Mouse (Mus musculus) heart, adult 11 months (tissue): Measurements from ENCODE around the gene Anxa3.
A peak's percentile ranks its signal among the peaks of the same experiment; 100 is the strongest.

Experiments used
- DNase-seq: peaks from one replicate; pipeline ENCODE4 v3.0.0; 2022

The Anxa3 gene

GRCm38 (mm10) chr5:96792936-96793718, at the start of gene Anxa3:
TSS of gene Anxa3 (plus strand) at chr5:96793339.
- DNase-seq = peak; percentile 99

GRCm38 (mm10) chr5:96747195-96747984, 45.7 kb upstream of the Anxa3 start:
- DNase-seq = no peak

DNA sequence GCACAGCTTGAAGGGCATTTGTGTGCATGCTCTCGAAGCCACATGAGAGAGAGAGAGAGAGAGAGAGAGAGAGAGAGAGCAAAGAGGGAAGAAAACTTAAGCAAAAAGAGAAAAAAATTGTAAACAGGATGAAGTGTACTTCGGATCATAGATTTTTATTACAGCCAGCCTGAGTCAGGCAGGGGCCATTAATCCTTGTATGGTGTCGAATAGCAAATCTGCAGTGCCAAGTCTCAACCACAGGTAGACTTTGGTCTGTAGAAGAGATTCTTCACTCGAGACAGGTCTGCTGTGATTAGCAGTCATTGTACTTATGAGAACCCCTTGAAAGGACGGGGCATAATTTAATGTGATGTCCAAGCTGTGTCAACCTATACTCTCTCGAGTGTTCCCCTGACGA, 35.5 kb upstream of the Anxa3 start:
- DNase-seq = peak; percentile 3

- DNase-seq = peak; percentile 55
Observed at GRCm38 (mm10) chr5:96762021-96762420, 31.1 kb upstream of the Anxa3 start.

DNA sequence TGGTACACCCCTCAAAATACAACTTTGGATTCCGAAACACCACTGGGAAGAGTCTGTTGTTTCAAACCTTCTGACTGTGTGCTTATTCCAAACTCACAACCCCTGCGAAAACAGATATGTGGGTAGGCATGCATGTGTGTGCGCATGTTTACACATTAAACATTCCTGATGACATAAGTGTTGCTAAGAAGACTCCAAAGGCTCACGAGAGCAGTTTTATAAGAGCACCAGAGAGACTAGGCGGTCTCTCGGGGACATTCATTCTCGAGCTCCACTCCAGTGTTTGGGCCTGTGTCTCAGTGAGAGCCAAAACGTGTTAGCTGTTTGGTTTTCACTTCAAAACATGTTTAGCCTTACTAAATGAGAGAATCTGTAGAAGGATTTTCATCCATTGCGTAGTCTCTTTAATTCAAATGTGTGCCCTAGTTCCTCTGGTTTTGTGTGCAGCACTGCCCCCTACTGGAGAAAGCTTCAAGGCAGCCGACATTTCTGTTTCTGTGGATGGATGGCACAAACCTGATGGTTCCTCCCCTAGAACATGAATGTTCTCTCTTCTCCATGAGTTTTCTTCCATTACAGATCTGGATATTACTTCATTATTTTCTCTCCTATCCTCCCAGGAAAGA, 24.2 kb upstream of the Anxa3 start:
- DNase-seq = peak; percentile 66

- peak; percentile 92 for DNase-seq
Observed at GRCm38 (mm10) chr5:96783506-96784288, 9.4 kb upstream of the Anxa3 start.

DNA sequence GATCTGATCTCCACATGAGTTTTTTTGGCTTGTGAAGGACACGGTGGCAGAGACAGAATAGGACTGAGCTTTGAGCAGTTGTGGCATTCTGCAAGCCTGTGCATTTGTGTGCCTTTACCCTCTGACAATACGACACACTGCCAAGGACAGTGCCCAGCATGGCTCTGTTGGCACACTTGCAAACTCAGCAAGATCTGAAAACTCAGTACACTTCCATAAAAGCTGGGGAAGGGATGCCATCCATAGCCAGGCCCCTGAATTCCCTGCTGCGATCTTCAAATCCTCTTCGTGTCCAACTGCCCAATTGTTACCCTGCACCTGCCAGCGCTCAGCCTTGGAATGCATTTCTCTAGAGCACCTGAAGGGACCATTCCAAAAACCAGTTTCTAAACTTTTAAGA, 8.0 kb upstream of the Anxa3 start:
- DNase-seq = peak; percentile 33

DNA sequence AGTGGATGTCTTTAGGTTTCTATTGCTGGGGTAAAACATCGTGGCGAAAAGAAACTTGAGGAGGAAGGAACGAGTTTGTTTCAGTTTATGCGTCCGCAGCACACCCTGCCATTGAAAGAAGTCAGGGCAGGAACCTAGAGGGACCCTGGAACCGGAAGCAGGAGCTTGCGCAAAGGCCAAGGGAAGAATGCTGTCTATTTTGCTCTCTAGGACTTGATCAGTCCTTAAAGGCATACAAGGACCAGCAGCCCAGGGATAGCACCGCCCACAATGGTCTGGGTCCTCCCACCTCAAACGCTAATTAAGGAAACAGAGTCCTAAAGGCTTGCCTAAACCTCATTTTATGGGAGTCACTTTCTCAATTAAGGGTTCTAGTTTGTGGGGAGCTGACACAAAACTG, 717 bp upstream of the Anxa3 start:
- peak; percentile 97 for DNase-seq

DNA sequence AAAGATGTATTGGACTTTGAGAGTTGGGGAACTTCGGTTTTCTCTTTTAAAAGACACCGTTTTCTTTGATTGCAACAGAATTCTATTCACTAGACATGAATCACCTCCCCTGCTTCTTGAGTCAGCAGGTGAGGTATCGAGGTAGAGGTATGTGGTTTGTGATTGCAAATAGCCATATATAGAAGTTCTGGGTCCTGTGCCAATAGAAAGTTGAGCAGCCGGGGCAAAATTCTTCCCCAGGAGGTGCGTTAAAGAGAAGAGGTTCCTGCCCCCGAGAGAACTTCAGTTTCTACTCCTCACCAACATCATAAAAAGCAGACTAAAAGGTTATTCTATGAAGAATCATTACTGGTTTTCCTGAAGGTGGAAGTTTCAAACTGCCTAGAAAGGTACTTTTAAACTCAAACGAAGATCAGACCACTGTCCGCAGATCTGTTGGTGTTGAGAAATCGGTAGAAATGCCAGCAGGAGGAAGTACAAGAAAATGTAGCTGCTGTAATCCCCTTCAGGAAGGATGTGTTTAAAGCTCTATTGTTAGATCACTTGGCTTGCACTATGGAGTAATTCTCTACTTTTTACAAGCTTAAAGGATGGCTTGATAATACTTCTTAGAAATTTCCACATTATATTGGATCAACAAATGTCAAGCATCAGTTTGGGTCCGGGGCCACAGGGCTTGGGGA, 955 bp downstream of the Anxa3 start:
- DNase-seq = peak; percentile 82

DNA sequence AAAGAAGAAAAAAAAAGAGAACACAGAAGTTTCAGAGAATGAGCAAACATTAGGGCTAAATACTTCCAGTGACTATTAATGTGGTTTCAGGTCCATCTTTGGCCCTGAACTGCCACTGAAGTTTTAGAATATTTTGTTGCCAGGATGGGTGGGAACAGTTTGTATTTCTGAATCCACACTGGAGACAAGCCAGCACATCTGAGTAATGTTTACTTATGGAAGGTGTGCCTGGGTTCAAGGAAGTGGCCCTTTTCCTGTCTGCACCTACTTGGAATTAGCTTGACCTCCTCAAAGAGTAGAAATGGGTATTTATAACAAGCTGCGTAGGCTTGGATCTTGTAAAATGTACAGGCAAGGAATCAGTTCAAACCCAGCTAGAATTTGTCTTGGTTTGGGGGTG, 2.6 kb downstream of the Anxa3 start:
- peak; percentile 95 for DNase-seq

GRCm38 (mm10) chr5:96797465-96797864, 4.3 kb downstream of the Anxa3 start:
- DNase-seq = peak; percentile 53

GRCm38 (mm10) chr5:96799165-96799564, 6.0 kb downstream of the Anxa3 start:
- peak; percentile 41 for DNase-seq

DNA sequence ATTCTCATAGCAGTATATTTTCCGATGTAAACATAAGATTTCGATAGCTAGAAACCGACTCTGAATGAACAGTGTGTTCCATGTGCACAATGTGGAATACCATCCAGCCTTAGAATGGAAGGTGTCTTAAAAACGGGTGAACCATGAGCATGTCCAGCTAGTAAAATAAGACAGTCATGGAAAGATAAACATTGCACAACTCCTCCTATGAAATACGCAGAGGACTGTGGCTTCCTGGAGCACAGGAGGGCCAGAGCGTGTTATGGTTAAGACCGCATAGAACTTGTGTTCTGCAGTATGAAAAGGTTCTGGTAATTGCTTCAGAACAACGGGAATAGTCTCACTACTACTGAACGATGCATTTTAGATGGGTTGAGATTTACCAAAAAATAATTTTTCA, 6.8 kb downstream of the Anxa3 start:
- DNase-seq = peak; percentile 2

DNA sequence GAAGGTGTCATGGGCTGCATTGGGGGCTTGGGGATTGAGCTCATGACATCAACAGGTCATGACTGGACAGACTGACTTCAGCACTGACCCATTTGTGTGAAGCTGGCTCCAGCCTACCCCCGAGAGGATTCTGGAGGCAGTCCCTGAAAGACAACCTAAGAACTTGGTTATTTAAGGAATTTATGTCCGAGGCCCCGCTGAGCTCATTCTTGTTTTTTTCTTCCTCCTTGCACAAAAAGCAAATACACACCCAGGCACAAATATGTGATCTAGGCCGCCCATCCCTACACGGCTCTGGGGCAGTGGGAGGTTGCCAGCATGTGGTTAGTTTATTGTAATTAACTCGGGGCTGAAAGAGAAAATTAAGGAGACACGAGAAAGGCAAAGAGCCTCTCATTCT, 9.0 kb downstream of the Anxa3 start:
- DNase-seq = peak; percentile 95

DNA sequence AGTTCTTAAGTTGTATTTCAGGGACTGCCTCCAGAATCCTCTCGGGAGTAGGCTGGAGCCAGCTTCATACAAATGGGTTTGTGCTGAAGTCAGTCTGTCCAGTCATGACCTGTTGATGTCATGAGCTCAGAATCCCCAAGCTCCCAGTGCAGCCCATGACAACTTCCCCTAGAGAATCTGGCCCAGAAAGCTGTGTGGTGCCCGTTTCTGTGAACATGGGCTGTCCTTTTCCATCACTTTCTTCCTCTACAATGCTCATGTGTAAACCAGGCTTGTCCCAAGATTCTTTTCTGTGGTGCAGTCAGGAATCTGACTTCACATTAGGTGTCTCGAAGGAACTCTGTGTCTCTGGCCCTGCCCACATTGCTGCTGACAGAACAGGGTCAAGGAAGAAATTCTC, 10.0 kb downstream of the Anxa3 start:
- peak; percentile 97 for DNase-seq

DNA sequence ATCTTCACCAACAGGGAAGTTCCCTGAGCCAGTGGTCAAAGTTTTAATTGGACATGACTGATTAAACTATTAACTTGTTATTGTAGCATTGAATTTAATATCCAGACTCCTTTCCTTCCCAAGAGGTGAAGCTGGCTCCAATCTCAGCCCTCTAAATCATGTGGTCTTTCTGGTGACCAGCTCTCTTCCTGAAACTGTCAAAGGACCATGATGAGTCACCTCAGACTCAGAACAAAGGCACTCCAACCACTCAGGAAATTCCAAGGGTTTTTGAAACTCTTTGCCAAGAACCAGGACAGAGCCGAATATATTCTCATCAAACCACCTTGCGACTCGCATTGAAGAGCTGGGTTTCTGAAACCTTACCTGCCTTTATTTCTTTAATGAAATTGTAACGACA, 11.2 kb downstream of the Anxa3 start:
- peak; percentile 97 for DNase-seq

- peak; percentile 85 for DNase-seq
Observed at GRCm38 (mm10) chr5:96804813-96805212, 11.7 kb downstream of the Anxa3 start.

GRCm38 (mm10) chr5:96810620-96811019, 17.5 kb downstream of the Anxa3 start:
- peak; percentile 69 for DNase-seq

DNA sequence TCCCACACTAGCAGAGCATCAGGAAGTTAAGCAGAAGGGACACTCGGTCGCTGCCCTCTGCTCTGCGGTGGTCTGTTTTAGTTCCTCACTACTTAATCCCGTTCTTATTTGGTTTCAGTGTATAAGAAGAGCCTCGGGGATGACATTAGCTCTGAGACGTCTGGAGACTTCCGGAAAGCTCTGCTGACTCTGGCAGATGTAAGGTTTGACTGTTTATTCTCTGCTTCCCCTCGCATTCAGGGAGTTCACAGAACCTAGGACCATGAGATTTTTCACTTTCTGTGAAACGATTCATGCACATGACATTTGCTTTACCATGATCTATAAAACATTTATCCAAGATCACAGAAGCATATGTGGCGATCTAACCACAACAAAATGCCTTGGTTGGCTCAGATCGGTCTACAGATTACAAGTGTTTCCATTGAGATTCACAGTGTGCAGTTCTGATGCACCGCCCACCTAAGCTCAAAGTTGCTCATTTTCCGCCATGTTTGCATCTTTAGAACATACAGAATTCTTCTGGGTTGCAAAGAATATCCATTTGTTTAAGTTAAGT, 31.7 kb downstream of the Anxa3 start:
- DNase-seq = peak; percentile 49

DNA sequence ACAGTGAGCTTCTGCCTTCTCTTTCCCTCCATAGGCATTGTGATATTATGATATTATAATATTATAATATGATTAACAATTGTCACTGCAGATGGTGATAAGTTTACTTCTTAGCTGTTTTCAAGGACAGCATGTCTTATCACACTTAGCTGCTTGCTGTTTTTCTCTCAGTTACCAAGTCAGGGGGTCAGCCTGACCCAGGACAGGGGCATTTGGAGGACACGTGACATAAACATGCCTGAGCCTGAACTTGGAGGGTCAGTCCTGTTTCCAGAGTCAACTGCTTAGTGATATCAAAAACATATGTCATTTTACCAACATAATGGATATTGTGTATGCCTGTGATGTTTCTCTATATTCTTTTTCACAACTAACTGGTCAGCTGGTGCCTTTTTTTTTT, 34.0 kb downstream of the Anxa3 start:
- DNase-seq = no peak

- DNase-seq = no peak
Observed at GRCm38 (mm10) chr5:96834338-96834737, 41.2 kb downstream of the Anxa3 start.

DNA sequence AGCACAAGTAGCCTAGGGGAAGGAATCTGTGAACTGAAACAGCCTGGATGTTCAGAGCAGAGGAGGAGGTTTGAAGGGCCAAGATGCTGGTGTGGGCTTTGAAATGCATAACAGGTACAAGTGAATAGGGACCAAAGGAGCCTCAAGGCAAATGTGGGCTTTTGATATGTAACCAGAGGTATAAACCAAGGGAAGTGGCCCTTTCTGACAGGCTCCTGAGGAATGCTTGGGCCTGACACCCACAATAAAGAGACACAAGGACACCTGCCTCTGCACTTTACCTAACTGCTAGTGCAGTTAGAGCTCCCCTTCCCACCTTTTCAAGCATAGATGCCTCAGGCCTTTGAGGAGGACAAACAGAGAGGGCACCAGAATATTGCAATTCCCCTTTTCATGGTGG, 54.8 kb downstream of the Anxa3 start:
- peak; percentile 61 for DNase-seq
